Mouse (Mus musculus): ENCODE results near the gene Clk3.

GRCm38 (mm10) chr9:57762563-57762991 is 3.1 kb downstream of the Clk3 start:
- peak; percentile 78 for TF ChIP-seq CTCF (IDR thresholded peaks at IDR 0.05; ENCODE audit: low read depth)
- TF ChIP-seq EP300 (IDR thresholded peaks at IDR 0.05; ENCODE audit: low read depth) = no peak

All from heart, postnatal 0 days (tissue).